Mouse (Mus musculus) heart, embryonic 16.5 days (tissue): ENCODE measurements around the gene Prorsd1. TPM values are rescaled to one million over a fixed set of nuclear protein-coding genes. Genes with fewer than 3 reads are reported as not detected.

Source experiments
- ATAC-seq: fragments of 200-750 bp; cut with Nextera tagmentation; replicated peaks from 2 replicates; pipeline ENCODE4 v1.8.0; 2017; ENCODE audit warnings: moderate number of reproducible peaks; ENCODE audit not compliant: insufficient read depth, low FRiP score; ENCODE audit errors: extremely low read depth
- H3K27ac ChIP-seq: fragments of 300-500 bp; sonication (generic); 2 replicates; pipeline ENCODE4 v1.5.1; 2014; ENCODE audit warnings: mild to moderate bottlenecking, low read length, control low read depth, moderate library complexity
- H3K27me3 ChIP-seq: fragments of 300-500 bp; sonication (generic); 2 replicates; pipeline ENCODE4 v1.6.1; 2014; ENCODE audit warnings: low read length, mixed read lengths; ENCODE audit not compliant: control insufficient read depth, insufficient read depth
- H3K36me3 ChIP-seq: fragments of 300-500 bp; sonication (generic); 2 replicates; pipeline ENCODE4 v1.6.1; 2014; ENCODE audit not compliant: control insufficient read depth, insufficient read depth
- H3K4me1 ChIP-seq: fragments of 300-500 bp; sonication (generic); 2 replicates; pipeline ENCODE4 v1.6.1; 2014; ENCODE audit warnings: low read length, mixed read lengths; ENCODE audit not compliant: control insufficient read depth, insufficient read depth
- H3K4me2 ChIP-seq: fragments of 300-500 bp; sonication (generic); 2 replicates; pipeline ENCODE4 v1.6.1; 2014; ENCODE audit warnings: low read depth, mild to moderate bottlenecking, control low read depth, low read length
- H3K4me3 ChIP-seq: fragments of 300-500 bp; sonication (generic); 2 replicates; pipeline ENCODE4 v1.5.1; 2014; ENCODE audit warnings: mild to moderate bottlenecking, control low read depth, low read length
- H3K9ac ChIP-seq: fragments of 300-500 bp; sonication (generic); 2 replicates; pipeline ENCODE4 v1.6.1; 2014; ENCODE audit warnings: low read length, control low read depth
- H3K9me3 ChIP-seq: fragments of 300-500 bp; sonication (generic); replicated peaks from 2 replicates; pipeline ENCODE4 v1.6.1; 2016; ENCODE audit warnings: low read length; ENCODE audit not compliant: control insufficient read depth
- WGBS: fragments of 180-500 bp; shearing (Covaris S2); extraction: QIAGEN DNeasy Blood & Tissue Kit; methylation state at CpG from one replicate; pipeline ENCODE4 v1.1.7; 2014; 5-methylcytosine and 5-hydroxymethylcytosine counted together
- polyA plus RNA-seq: library from polyadenylated mRNA; unstranded; fragments of >200 nt; fragmentation: Nextera tagmentation; extraction: Ambion mirVana; gene quantifications from 2 replicates; pipeline ENCODE4 v1.2.1, GENCODE M21; 2015

Prorsd1 gene
- polyA plus RNA-seq, 1 experiment from 2014 or later: 22.9 TPM

- Histone ChIP-seq H3K36me3 (peaks cover 21% of the 10 kb centered on the region; the same call in 1 of the 2 replicates), H3K4me3 (no peak overlapping the region), H3K9ac (no peak overlapping the region), H3K4me1 (peaks cover 8% of the 10 kb centered on the region), H3K27me3 (no peaks in the 10 kb centered on the region), H3K4me2 (no peak overlapping the region), H3K9me3 (no peaks in the 10 kb centered on the region), H3K27ac (no peak overlapping the region)
- 87% methylated on average over 1 of the region's 1 CpGs for WGBS
- no peak for ATAC-seq
These were observed 5.4 kb downstream of the Prorsd1 start for GRCm38 (mm10) chr11:29509421-29509820.

- ATAC-seq: no peak
- 78% methylated on average over 2 of the region's 2 CpGs for WGBS
- H3K36me3 ChIP-seq: peaks cover 23% of the 10 kb centered on the region
- H3K4me1 ChIP-seq: no peaks in the 10 kb centered on the region
- no peak overlapping the region for H3K4me2 ChIP-seq
- no peak overlapping the region for H3K27ac ChIP-seq
- no peak overlapping the region for H3K9ac ChIP-seq
- H3K27me3 ChIP-seq: no peaks in the 10 kb centered on the region
- H3K4me3 ChIP-seq: no peak overlapping the region
- no peaks in the 10 kb centered on the region for H3K9me3 ChIP-seq
These were observed 9.8 kb downstream of the Prorsd1 start for GRCm38 (mm10) chr11:29504899-29505625.

GRCm38 (mm10) chr11:29503948-29504893 is 10.6 kb downstream of the Prorsd1 start:
- 81% methylated on average over 10 of the region's 10 CpGs for WGBS
- ATAC-seq: no peak
- H3K36me3 ChIP-seq: peaks cover 27% of the 10 kb centered on the region

GRCm38 (mm10) chr11:29496962-29497361 is 17.9 kb downstream of the Prorsd1 start:
- ATAC-seq: no peak
- H3K27me3 ChIP-seq: no peaks in the 10 kb centered on the region
- H3K9me3 ChIP-seq: no peaks in the 10 kb centered on the region
- no peak overlapping the region for H3K4me3 ChIP-seq
- H3K27ac ChIP-seq: no peak overlapping the region
- no peaks in the 10 kb centered on the region for H3K4me1 ChIP-seq
- peaks cover 21% of the 10 kb centered on the region for H3K36me3 ChIP-seq
- WGBS: 77% methylated on average over 3 of the region's 3 CpGs
- no peak overlapping the region for H3K4me2 ChIP-seq
- no peak overlapping the region for H3K9ac ChIP-seq

More at GRCm38 (mm10) chr11:29503948-29504893, 10.6 kb downstream of the Prorsd1 start:
- H3K27me3 ChIP-seq: no peaks in the 10 kb centered on the region
- H3K27ac ChIP-seq: no peak overlapping the region
- no peaks in the 10 kb centered on the region for H3K9me3 ChIP-seq
- no peaks in the 10 kb centered on the region for H3K4me1 ChIP-seq
- no peak overlapping the region for H3K4me2 ChIP-seq
- no peak overlapping the region for H3K4me3 ChIP-seq
- no peak overlapping the region for H3K9ac ChIP-seq

GRCm38 (mm10) chr11:29493135-29493534 is 21.7 kb downstream of the Prorsd1 start:
- H3K9me3 ChIP-seq: no peaks in the 10 kb centered on the region
- no peaks in the 10 kb centered on the region for H3K27me3 ChIP-seq
- H3K36me3 ChIP-seq: peaks cover 12% of the 10 kb centered on the region
- no peak overlapping the region for H3K27ac ChIP-seq
- no peak overlapping the region for H3K9ac ChIP-seq
- ATAC-seq: no peak
- no peaks in the 10 kb centered on the region for H3K4me1 ChIP-seq
- 88% methylated on average over 1 of the region's 1 CpGs for WGBS
- no peak overlapping the region for H3K4me2 ChIP-seq
- no peak overlapping the region for H3K4me3 ChIP-seq

GRCm38 (mm10) chr11:29474676-29475075 is 40.2 kb downstream of the Prorsd1 start:
- Histone ChIP-seq H3K27me3 (no peaks in the 10 kb centered on the region), H3K4me2 (no peak overlapping the region), H3K9me3 (no peaks in the 10 kb centered on the region), H3K4me3 (no peak overlapping the region), H3K4me1 (no peaks in the 10 kb centered on the region), H3K27ac (no peak overlapping the region), H3K9ac (no peak overlapping the region), H3K36me3 (peaks cover 19% of the 10 kb centered on the region)
- ATAC-seq: no peak

Other genes starting within 250 kb of the Prorsd1 start
- gene Ccdc88a, start 141.4 kb downstream of the Prorsd1 start, polyA plus RNA-seq: 18.4 and 19.3 TPM in 2 replicates
- gene Mtif2, start 11.4 kb upstream of the Prorsd1 start, polyA plus RNA-seq: 45.2 and 59.2 TPM in 2 replicates
- gene Clhc1, start 32.9 kb upstream of the Prorsd1 start, polyA plus RNA-seq: 0.14 and 0.20 TPM in 2 replicates
- gene Rps27a, start 33.1 kb upstream of the Prorsd1 start, polyA plus RNA-seq: 510 and 562 TPM in 2 replicates
- 55.8 and 59.3 TPM in 2 replicates for gene Rtn4, start 177.9 kb upstream of the Prorsd1 start, polyA plus RNA-seq